Mouse (Mus musculus): ENCODE measurements around the gene Nt5c2.

DNA sequence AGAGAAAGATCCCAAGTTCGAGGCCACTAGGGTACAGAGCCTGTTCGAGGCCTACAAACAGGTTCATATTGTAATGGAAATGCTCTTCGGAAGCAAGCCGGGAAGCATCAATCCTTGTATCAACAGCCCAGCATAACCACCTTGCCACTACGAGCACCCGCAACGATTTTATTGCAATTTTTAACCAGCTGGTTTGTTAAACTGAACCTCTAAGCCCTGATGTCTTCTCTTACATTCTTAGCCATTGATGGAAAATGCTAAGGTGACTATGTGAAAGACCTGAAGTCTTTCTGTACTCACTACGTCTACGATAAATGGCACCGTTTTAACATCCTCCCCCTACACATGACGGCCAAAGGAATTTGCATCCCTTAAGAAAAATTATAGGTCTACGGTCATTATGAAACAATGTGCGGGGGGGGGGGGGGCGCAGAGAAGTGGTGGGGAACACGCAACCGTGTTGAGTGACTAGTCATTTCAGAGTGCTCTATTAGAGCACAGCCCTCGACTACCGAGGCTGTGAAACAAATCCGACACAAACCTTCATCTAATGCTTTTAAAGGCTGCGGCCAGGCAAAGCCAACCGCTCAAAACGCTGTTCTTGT, 53.8 kb downstream of the Nt5c2 start:
- TF ChIP-seq GATA1 (IDR thresholded peaks at IDR 0.05; ENCODE audit: borderline replicate concordance, low read length), result no peak
- TF ChIP-seq FLI1 (IDR thresholded peaks at IDR 0.05; ENCODE audit: low read length), result no peak
